Mouse (Mus musculus) C2C12 (cell line): ENCODE results near the gene Herpud1.

ENCODE experiments used
- CEBPB ChIP-seq: IDR thresholded peaks from one replicate; pipeline ENCODE4 v1.6.1; 2011; ENCODE audit warnings: low read depth, mild to moderate bottlenecking, control low read depth, moderate library complexity
- CTCF ChIP-seq: IDR thresholded peaks from one replicate; pipeline ENCODE4 v1.5.1; 2011; ENCODE audit not compliant: control insufficient read depth, insufficient read depth, insufficient read length

DNA sequence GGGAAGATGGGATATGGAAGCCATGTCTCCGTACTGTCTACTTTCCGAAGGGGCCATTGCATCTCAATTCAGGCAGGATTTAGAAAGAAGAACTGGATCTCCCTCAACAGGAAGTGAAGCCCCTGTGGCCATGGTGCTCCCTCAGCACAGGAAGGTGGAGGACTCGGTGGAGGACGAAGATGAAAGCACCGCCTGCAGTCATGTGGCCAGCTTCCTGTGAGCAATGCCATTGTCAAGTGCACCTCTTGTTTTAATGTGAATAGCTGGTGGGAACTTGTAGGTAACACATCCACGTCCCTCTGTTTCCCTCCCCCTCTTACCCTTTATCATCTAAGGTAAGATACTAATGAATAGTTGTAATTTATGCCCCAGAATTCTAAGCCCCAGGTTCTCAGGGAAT, 12.3 kb downstream of the Herpud1 start:
- TF ChIP-seq CTCF (no peak), CEBPB (no peak)
